Mouse (Mus musculus): ENCODE measurements around the gene P4htm. TPM values are rescaled to one million over a fixed set of nuclear protein-coding genes. Genes with fewer than 3 reads are reported as not detected.

Gene P4htm
- polyA plus RNA-seq, 1 experiment from 2014 or later = 11.9 TPM

DNA sequence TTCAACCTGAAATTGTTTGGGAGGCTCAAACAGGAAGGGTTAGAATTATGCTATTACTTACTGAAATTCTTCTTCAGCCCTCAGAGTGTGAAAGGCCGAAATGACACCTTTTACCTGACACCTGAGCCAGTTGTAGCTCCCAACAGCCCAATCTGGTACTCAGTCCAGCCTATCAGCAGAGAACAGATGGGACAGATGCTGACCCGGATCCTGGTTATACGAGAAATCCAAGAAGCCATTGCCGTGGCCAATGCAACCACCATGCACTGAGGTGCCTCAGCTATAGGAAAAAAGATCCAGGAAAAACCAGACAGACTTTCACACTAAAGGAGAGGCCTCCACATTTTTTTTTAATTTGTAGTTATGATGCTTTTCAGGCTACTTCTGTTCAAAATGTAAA is 38.3 kb downstream of the P4htm start:
- no peak overlapping the region for H3K4me3 ChIP-seq (ENCODE audit: low read depth, low read length)
- H3K9me3 ChIP-seq (ENCODE audit: control insufficient read depth, low read length) = no peaks in the 10 kb centered on the region
- H3K4me1 ChIP-seq (replicated peaks; ENCODE audit: control insufficient read depth, insufficient read depth, low read length) = peaks cover 2% of the 10 kb centered on the region; the same call in 1 of the 2 replicates
- H3K9ac ChIP-seq (ENCODE audit: low read length) = no peak overlapping the region
- DNase-seq (ENCODE audit: low spot score) (no peak), ATAC-seq (replicated peaks; ENCODE audit: low FRiP score) (no peak)
- H3K27ac ChIP-seq (ENCODE audit: low read depth, low read length) = no peak overlapping the region
- peaks cover 26% of the 10 kb centered on the region for H3K36me3 ChIP-seq (ENCODE audit: control insufficient read depth, insufficient read depth, low read length)
- H3K4me2 ChIP-seq (ENCODE audit: low read depth, low read length, severe bottlenecking) = no peak overlapping the region
- 87% methylated on average over 4 of the region's 4 CpGs for WGBS
- no peaks in the 10 kb centered on the region for H3K27me3 ChIP-seq (ENCODE audit: control insufficient read depth, insufficient read depth, low read length)

DNA sequence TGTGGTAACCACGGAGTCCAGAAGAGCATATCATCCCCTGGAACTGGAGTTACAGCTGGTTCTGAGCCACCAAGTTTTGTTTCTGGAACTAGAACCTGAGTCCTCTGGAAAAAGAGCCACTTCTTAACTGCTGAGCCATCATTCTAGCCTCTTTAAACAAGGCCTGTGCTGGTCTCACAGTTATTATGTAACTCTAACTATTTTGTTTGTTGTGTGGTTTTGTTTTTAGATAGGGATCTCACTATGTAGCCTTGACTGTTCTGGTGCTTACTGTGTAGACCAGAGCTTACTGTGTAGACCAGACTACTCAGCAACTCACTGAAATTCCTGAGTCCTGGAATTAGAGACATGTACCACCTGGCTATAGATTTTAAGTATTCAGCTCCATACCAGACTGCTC is 50.6 kb downstream of the P4htm start:
- WGBS = 91% methylated on average over 1 of the region's 1 CpGs
- H3K4me3 ChIP-seq (ENCODE audit: low read depth, low read length) = no peak overlapping the region
- H3K27me3 ChIP-seq (ENCODE audit: control insufficient read depth, insufficient read depth, low read length) = no peaks in the 10 kb centered on the region
- DNase-seq (ENCODE audit: low spot score) (no peak), ATAC-seq (replicated peaks; ENCODE audit: low FRiP score) (no peak)
- H3K27ac ChIP-seq (ENCODE audit: low read depth, low read length) = no peak overlapping the region
- H3K4me1 ChIP-seq (replicated peaks; ENCODE audit: control insufficient read depth, insufficient read depth, low read length) = no peaks in the 10 kb centered on the region
- peaks cover 15% of the 10 kb centered on the region for H3K36me3 ChIP-seq (ENCODE audit: control insufficient read depth, insufficient read depth, low read length)
- H3K9me3 ChIP-seq (ENCODE audit: control insufficient read depth, low read length) = no peaks in the 10 kb centered on the region
- H3K4me2 ChIP-seq (ENCODE audit: low read depth, low read length, severe bottlenecking) = no peak overlapping the region
- no peak overlapping the region for H3K9ac ChIP-seq (ENCODE audit: low read length)

DNA sequence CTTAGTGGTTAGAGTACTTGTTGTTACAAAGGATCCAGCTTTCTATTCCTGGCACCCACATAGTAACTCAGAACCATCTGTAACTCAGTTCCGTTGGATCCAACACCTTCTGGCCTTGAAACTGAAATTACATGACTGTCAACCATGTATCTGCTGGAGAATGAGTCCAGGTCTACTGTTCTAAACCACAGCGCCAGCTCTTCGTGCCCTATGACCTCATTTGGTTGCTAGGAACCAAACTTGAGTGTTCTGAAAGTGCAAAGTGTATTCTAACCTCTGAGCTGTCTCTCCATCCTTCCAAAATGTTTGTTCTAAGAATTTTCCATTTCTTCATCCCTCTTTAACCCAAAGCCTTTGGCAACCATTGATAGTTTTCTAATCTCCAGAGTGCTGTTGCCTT is 51.5 kb downstream of the P4htm start:
- no peak for DNase-seq (ENCODE audit: low spot score)
- ATAC-seq (replicated peaks; ENCODE audit: low FRiP score) = no peak
- Histone ChIP-seq H3K9me3 (ENCODE audit: control insufficient read depth, low read length) (no peaks in the 10 kb centered on the region), H3K4me2 (ENCODE audit: low read depth, low read length, severe bottlenecking) (no peak overlapping the region), H3K27me3 (ENCODE audit: control insufficient read depth, insufficient read depth, low read length) (no peaks in the 10 kb centered on the region), H3K4me1 (replicated peaks; ENCODE audit: control insufficient read depth, insufficient read depth, low read length) (no peaks in the 10 kb centered on the region), H3K36me3 (ENCODE audit: control insufficient read depth, insufficient read depth, low read length) (peaks cover 17% of the 10 kb centered on the region), H3K9ac (ENCODE audit: low read length) (no peak overlapping the region), H3K27ac (ENCODE audit: low read depth, low read length) (no peak overlapping the region), H3K4me3 (ENCODE audit: low read depth, low read length) (no peak overlapping the region)
- WGBS = 98% methylated on average over 3 of the region's 3 CpGs

DNA sequence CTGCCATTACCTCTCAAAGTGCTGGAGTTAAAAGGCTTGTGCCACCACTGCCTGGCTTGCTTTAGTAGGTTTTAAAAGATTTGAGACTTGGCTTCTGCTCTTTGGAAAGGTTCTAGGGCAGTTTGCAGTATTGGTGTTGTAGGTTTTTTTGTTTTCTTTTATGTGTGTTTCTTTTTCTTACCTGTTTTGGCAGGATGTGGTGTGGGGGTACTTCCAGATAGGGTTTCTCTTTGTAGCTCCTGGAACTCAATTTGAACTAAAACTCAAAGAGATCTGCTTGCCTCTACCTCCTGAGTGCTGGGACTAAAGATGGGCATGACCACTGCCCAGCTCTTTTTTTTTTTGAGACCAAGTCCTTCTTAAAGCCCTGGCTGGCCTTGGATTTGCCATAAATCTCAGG is 56.6 kb downstream of the P4htm start:
- no peak overlapping the region for H3K4me3 ChIP-seq (ENCODE audit: low read depth, low read length)
- ATAC-seq (replicated peaks; ENCODE audit: low FRiP score) = no peak
- peaks cover 22% of the 10 kb centered on the region for H3K36me3 ChIP-seq (ENCODE audit: control insufficient read depth, insufficient read depth, low read length)
- H3K9ac ChIP-seq (ENCODE audit: low read length) = no peak overlapping the region
- DNase-seq (ENCODE audit: low spot score) = no peak
- H3K9me3 ChIP-seq (ENCODE audit: control insufficient read depth, low read length) = no peaks in the 10 kb centered on the region
- H3K27me3 ChIP-seq (ENCODE audit: control insufficient read depth, insufficient read depth, low read length) = no peaks in the 10 kb centered on the region
- no peak overlapping the region for H3K4me2 ChIP-seq (ENCODE audit: low read depth, low read length, severe bottlenecking)
- H3K4me1 ChIP-seq (replicated peaks; ENCODE audit: control insufficient read depth, insufficient read depth, low read length) = no peaks in the 10 kb centered on the region
- no peak overlapping the region for H3K27ac ChIP-seq (ENCODE audit: low read depth, low read length)

DNA sequence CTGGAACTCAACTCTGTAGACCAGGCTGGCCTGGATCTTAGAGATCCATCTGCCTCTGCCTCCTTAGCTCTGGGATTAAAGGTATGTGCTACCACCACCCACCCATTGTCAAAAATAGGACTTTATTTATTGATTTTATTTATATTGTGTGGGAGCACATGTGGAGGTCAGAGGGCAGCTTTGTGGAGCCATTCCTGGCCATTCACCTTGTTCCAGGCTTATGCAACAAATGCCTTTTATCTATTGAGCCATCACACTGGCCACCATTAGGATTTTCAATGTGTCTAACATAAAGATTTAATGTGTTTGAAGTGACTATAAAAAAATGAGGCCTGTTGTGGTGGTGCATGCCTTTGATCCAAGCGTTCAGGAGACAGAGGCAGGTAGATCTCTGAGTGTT is 66.0 kb downstream of the P4htm start:
- Histone ChIP-seq H3K36me3 (ENCODE audit: control insufficient read depth, insufficient read depth, low read length) (peaks cover 39% of the 10 kb centered on the region), H3K4me3 (ENCODE audit: low read depth, low read length) (no peak overlapping the region), H3K9ac (ENCODE audit: low read length) (no peak overlapping the region), H3K27ac (ENCODE audit: low read depth, low read length) (no peak overlapping the region), H3K27me3 (ENCODE audit: control insufficient read depth, insufficient read depth, low read length) (no peaks in the 10 kb centered on the region), H3K4me2 (ENCODE audit: low read depth, low read length, severe bottlenecking) (no peak overlapping the region), H3K9me3 (ENCODE audit: control insufficient read depth, low read length) (no peaks in the 10 kb centered on the region), H3K4me1 (replicated peaks; ENCODE audit: control insufficient read depth, insufficient read depth, low read length) (no peaks in the 10 kb centered on the region)
- WGBS = 87% methylated on average over 1 of the region's 1 CpGs
- ATAC-seq (replicated peaks; ENCODE audit: low FRiP score) = no peak
- DNase-seq (ENCODE audit: low spot score) = no peak

DNA sequence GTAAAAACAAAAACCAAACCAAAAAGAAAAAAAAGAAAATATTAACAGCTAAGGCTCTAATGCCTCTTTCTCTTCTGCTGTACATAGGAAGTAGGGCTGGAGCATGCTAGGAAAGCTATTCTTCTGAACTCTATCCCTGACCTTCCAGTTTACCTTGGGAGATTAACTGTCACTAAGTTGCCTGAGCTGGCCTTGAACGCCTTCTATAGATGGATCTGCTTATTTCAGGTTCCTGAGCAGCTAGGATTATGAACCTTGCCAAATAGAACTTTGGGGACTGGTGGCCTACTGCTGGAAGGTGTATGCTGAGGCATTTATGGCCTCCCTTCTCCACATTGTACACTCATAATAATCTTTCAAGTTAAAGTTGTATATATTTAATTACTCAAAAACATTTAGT is 66.5 kb downstream of the P4htm start:
- Histone ChIP-seq H3K4me1 (replicated peaks; ENCODE audit: control insufficient read depth, insufficient read depth, low read length) (no peaks in the 10 kb centered on the region), H3K27me3 (ENCODE audit: control insufficient read depth, insufficient read depth, low read length) (no peaks in the 10 kb centered on the region), H3K4me3 (ENCODE audit: low read depth, low read length) (no peak overlapping the region), H3K9ac (ENCODE audit: low read length) (no peak overlapping the region), H3K27ac (ENCODE audit: low read depth, low read length) (no peak overlapping the region), H3K9me3 (ENCODE audit: control insufficient read depth, low read length) (no peaks in the 10 kb centered on the region), H3K36me3 (ENCODE audit: control insufficient read depth, insufficient read depth, low read length) (peaks cover 36% of the 10 kb centered on the region), H3K4me2 (ENCODE audit: low read depth, low read length, severe bottlenecking) (no peak overlapping the region)
- DNase-seq (ENCODE audit: low spot score) = no peak
- WGBS = 91% methylated on average over 1 of the region's 1 CpGs
- ATAC-seq (replicated peaks; ENCODE audit: low FRiP score) = no peak

MicroRNAs within 50 kb of the gene (microRNA counts, 519-probe panel; counts per million panel counts)
- microRNA mmu-miR-191 (5,001 counts per million, percentile 55 among the panel's probes with 10 or more counts), microRNA mmu-miR-425 (3,691 counts per million, percentile 22 among the panel's probes with 10 or more counts)

Small RNA genes within 50 kb of the gene (microRNA-seq; reads per million reads assigned to microRNA genes)
- gene Gm24083 (ENCODE audit: insufficient number of aligned reads) (not detected), gene Mir191 (ENCODE audit: insufficient number of aligned reads) (not detected), gene Mir425 (ENCODE audit: insufficient number of aligned reads) (2,317 reads per million, percentile 77 among the genes with 10 or more reads in this experiment)

Other genes with a start within 250 kb of the P4htm start
- gene Usp4, start 249.8 kb downstream of the P4htm start, polyA plus RNA-seq (2014; fragmentation: Nextera tagmentation; extraction: Ambion mirVana) = 131 and 138 TPM in 2 replicates
- gene 1700102P08Rik, start 204.9 kb downstream of the P4htm start, polyA plus RNA-seq (2014; fragmentation: Nextera tagmentation; extraction: Ambion mirVana) = 0.80 and 1.3 TPM in 2 replicates
- gene Ccdc36, start 169.2 kb downstream of the P4htm start, polyA plus RNA-seq (2014; fragmentation: Nextera tagmentation; extraction: Ambion mirVana) = 0.69 and 0.89 TPM in 2 replicates
- not detected in 2 replicates for gene BC048562, start 161.2 kb downstream of the P4htm start, polyA plus RNA-seq (2014; fragmentation: Nextera tagmentation; extraction: Ambion mirVana)
- gene Ccdc71, start 137.1 kb downstream of the P4htm start, polyA plus RNA-seq (2014; fragmentation: Nextera tagmentation; extraction: Ambion mirVana) = 42.5 and 45.2 TPM in 2 replicates
- gene Klhdc8b, start 136.1 kb downstream of the P4htm start, polyA plus RNA-seq (2014; fragmentation: Nextera tagmentation; extraction: Ambion mirVana) = 49.5 and 53.9 TPM in 2 replicates
- gene Lamb2, start 117.9 kb downstream of the P4htm start, polyA plus RNA-seq (2014; fragmentation: Nextera tagmentation; extraction: Ambion mirVana) = 31.8 and 40.9 TPM in 2 replicates
- gene Usp19, start 107.1 kb downstream of the P4htm start, polyA plus RNA-seq (2014; fragmentation: Nextera tagmentation; extraction: Ambion mirVana) = 84.0 and 90.0 TPM in 2 replicates
- gene Qars, start 90.0 kb downstream of the P4htm start, polyA plus RNA-seq (2014; fragmentation: Nextera tagmentation; extraction: Ambion mirVana) = 107 and 116 TPM in 2 replicates
- gene Qrich1, start 80.9 kb downstream of the P4htm start, polyA plus RNA-seq (2014; fragmentation: Nextera tagmentation; extraction: Ambion mirVana) = 174 and 183 TPM in 2 replicates
- gene Impdh2, start 37.4 kb downstream of the P4htm start, polyA plus RNA-seq (2014; fragmentation: Nextera tagmentation; extraction: Ambion mirVana) = 197 and 199 TPM in 2 replicates
- 50.1 and 53.2 TPM in 2 replicates for gene Ndufaf3, start 30.2 kb downstream of the P4htm start, polyA plus RNA-seq (2014; fragmentation: Nextera tagmentation; extraction: Ambion mirVana)
- 176 and 195 TPM in 2 replicates for gene Dalrd3, start 27.8 kb downstream of the P4htm start, polyA plus RNA-seq (2014; fragmentation: Nextera tagmentation; extraction: Ambion mirVana)
- gene Wdr6, start 18.9 kb downstream of the P4htm start, polyA plus RNA-seq (2014; fragmentation: Nextera tagmentation; extraction: Ambion mirVana) = 196 TPM in 2 replicates
- 61.1 and 62.1 TPM in 2 replicates for gene Arih2, start 51.7 kb upstream of the P4htm start, polyA plus RNA-seq (2014; fragmentation: Nextera tagmentation; extraction: Ambion mirVana)
- 22.6 and 26.0 TPM in 2 replicates for gene Slc25a20, start 64.4 kb upstream of the P4htm start, polyA plus RNA-seq (2014; fragmentation: Nextera tagmentation; extraction: Ambion mirVana)
- gene Prkar2a, start 91.6 kb upstream of the P4htm start, polyA plus RNA-seq (2014; fragmentation: Nextera tagmentation; extraction: Ambion mirVana) = 54.1 and 56.8 TPM in 2 replicates
- gene Ip6k2, start 186.1 kb upstream of the P4htm start, polyA plus RNA-seq (2014; fragmentation: Nextera tagmentation; extraction: Ambion mirVana) = 96.6 and 108 TPM in 2 replicates
- gene Nckipsd, start 210.7 kb upstream of the P4htm start, polyA plus RNA-seq (2014; fragmentation: Nextera tagmentation; extraction: Ambion mirVana) = 14.4 and 22.0 TPM in 2 replicates
- 6.9 and 9.4 TPM in 2 replicates for gene Celsr3, start 228.7 kb upstream of the P4htm start, polyA plus RNA-seq (2014; fragmentation: Nextera tagmentation; extraction: Ambion mirVana)